ENCODE assay signal across 8 mouse cellular contexts in genomic region chr7:129506894-129507293, GRCm38 (mm10).
DNase-seq lines count a peak whose midpoint lies in the region; ATAC-seq lines count a peak whose summit lies in the region.

No protein-coding gene starts in this region.

- H3K27me3 ChIP-seq in hindbrain, embryonic 14.5 days (ENCODE audit: control insufficient read depth, insufficient read depth, low read length): no peaks in the 10 kb centered on the region
- H3K27me3 ChIP-seq in hindbrain, embryonic 12.5 days: no peaks in the 10 kb centered on the region; the same call in 1 of the 2 replicates

- no peaks in the 10 kb centered on the region for H3K9me3 ChIP-seq in hindbrain, embryonic 14.5 days (ENCODE audit: control insufficient read depth, low read length)
- no peaks in the 10 kb centered on the region for H3K9me3 ChIP-seq in hindbrain, embryonic 12.5 days (replicated peaks)

- no peak for ATAC-seq in hindbrain, embryonic 14.5 days (ENCODE audit: low FRiP score)
- ATAC-seq in hindbrain, embryonic 12.5 days (ENCODE audit: low FRiP score): no peak

- H3K4me3 ChIP-seq in hindbrain, embryonic 14.5 days (replicated peaks; ENCODE audit: low read length): no peak overlapping the region
- no peak overlapping the region for H3K4me3 ChIP-seq in hindbrain, embryonic 12.5 days

- no peak overlapping the region for H3K27ac ChIP-seq in hindbrain, embryonic 14.5 days
- no peak overlapping the region for H3K27ac ChIP-seq in hindbrain, embryonic 12.5 days

- H3K36me3 ChIP-seq in hindbrain, embryonic 14.5 days (replicated peaks; ENCODE audit: control insufficient read depth, insufficient read depth): no peaks in the 10 kb centered on the region
- H3K36me3 ChIP-seq in hindbrain, embryonic 12.5 days: no peaks in the 10 kb centered on the region

- no peak overlapping the region for H3K9ac ChIP-seq in hindbrain, embryonic 14.5 days
- no peak overlapping the region for H3K9ac ChIP-seq in hindbrain, embryonic 12.5 days

- peak; percentile 87 for DNase-seq in hindbrain, embryonic 14.5 days (ENCODE audit: low spot score)
- peak; percentile 29 to 33 for DNase-seq in right cerebral cortex, postnatal 10 days (ENCODE audit: low spot score in 2 of 2)
- DNase-seq in right cerebral cortex, postnatal 14 days: no peak
- DNase-seq in cerebellum, postnatal 14 days: peak; percentile 61 to 67
- peak; percentile 8 for DNase-seq in naive thymus-derived CD4-positive, alpha-beta T cell, adult 2 months (ENCODE audit: low read depth)
- DNase-seq in thymus, postnatal 4 days: no peak
- DNase-seq in urinary bladder, postnatal 36 days (ENCODE audit: low spot score in 2 of 2): no peak

- WGBS in hindbrain, embryonic 14.5 days: 25% methylated on average over 2 of the region's 2 CpGs
- 28% methylated on average over 2 of the region's 2 CpGs for WGBS in hindbrain, embryonic 12.5 days

- H3K4me1 ChIP-seq in hindbrain, embryonic 14.5 days (replicated peaks; ENCODE audit: control insufficient read depth, insufficient read depth, low read length): no peaks in the 10 kb centered on the region
- H3K4me1 ChIP-seq in hindbrain, embryonic 12.5 days: no peaks in the 10 kb centered on the region

- H3K4me2 ChIP-seq in hindbrain, embryonic 14.5 days (replicated peaks): no peak overlapping the region
- H3K4me2 ChIP-seq in hindbrain, embryonic 12.5 days (replicated peaks): no peak overlapping the region

Comparison
In these comparisons a context has a peak if more than half of its experiments do, and no peak if none do; other contexts are left out.
1. DNase-seq: peak in hindbrain, embryonic 14.5 days (single experiment), right cerebral cortex, postnatal 10 days (2 of 2), cerebellum, postnatal 14 days (2 of 2) and naive thymus-derived CD4-positive, alpha-beta T cell, adult 2 months (single experiment); none in right cerebral cortex, postnatal 14 days (single experiment), thymus, postnatal 4 days (single experiment) and urinary bladder, postnatal 36 days (0 of 2).